In genomic region chr16:11104905-11105304, GRCm38 (mm10) we compare ENCODE assay signal across 21 mouse cellular contexts. TPM values are rescaled to one million over a fixed set of nuclear protein-coding genes. Genes with fewer than 3 reads are reported as not detected.
DNase-seq lines count a peak whose midpoint lies in the region; TF ChIP-seq lines count a peak whose summit lies in the region.
"Had no signal": no experiment of that assay in that cellular context is flagged by ENCODE, and none has a peak within 500 bp of the region (broad histone marks: within the 10 kb centered on the region; RNA-seq: fewer than 3 reads in every experiment).

No protein-coding gene starts in this region.

- WGBS in spleen, adult 2 months = 81% methylated on average over 1 of the region's 1 CpGs

- peaks cover 3% of the 10 kb centered on the region; the same call in 1 of the 2 replicates for H3K36me3 ChIP-seq in spleen, adult 2 months (ENCODE audit: control insufficient read depth, insufficient read depth, low read length)
- H3K36me3 ChIP-seq in CH12.LX (replicated peaks in 1 of 2; ENCODE audit: control insufficient read depth in 1 of 2, insufficient read depth in 1 of 2, low read length in 1 of 2) = peaks cover 35 to 69% of the 10 kb centered on the region in 2 experiments
- H3K36me3 ChIP-seq in splenic B cell, adult 2 months (ENCODE audit: control insufficient read depth, insufficient read depth, low read length, poor library complexity, severe bottlenecking) = peaks cover 4% of the 10 kb centered on the region

- no peak overlapping the region for H3K9ac ChIP-seq in CH12.LX (ENCODE audit: insufficient read depth, low read depth)
- H3K9ac ChIP-seq: embryonic facial prominence, embryonic 13.5 days; embryonic facial prominence, embryonic 15.5 days; forebrain, embryonic 12.5 days had no signal

- in situ Hi-C loops in CH12.LX (cut with MboI; ENCODE audit: low pct_ligation_motif_present, low pct_unique_long_range_greater_than_20kb, low sequenced_read_pairs) = loop anchor here (5.0 to 10.0 kb wide), 2 partner anchors 38 to 230 kb away; partner anchors contain the start of gene Litaf

- peak overlapping the region; percentile 63 for H3K27ac ChIP-seq in spleen, adult 2 months (ENCODE audit: insufficient read depth, low read length)
- H3K27ac ChIP-seq in CH12.LX (ENCODE audit: insufficient read depth, low read depth) = no peak overlapping the region
- H3K27ac ChIP-seq: embryonic facial prominence, embryonic 13.5 days; embryonic facial prominence, embryonic 15.5 days; forebrain, embryonic 10.5 days; forebrain, embryonic 12.5 days had no signal

- peak; percentile 74 for TF ChIP-seq EP300 in CH12.LX (IDR thresholded peaks at IDR 0.05; ENCODE audit: low read length)

- no peak overlapping the region for H3K4me3 ChIP-seq in spleen, adult 2 months (ENCODE audit: extremely low read depth, insufficient read depth, insufficient read length)
- H3K4me3 ChIP-seq in CH12.LX (replicated peaks in 1 of 3; ENCODE audit: low read depth in 2 of 3, low read length in 2 of 3, poor library complexity in 1 of 3) = no peak overlapping the region
- H3K4me3 ChIP-seq: embryonic facial prominence, embryonic 13.5 days; embryonic facial prominence, embryonic 15.5 days; erythroblast, embryonic 14.5 days; forebrain, embryonic 10.5 days; forebrain, embryonic 12.5 days had no signal

- DNase-seq in spleen, adult 2 months (ENCODE audit: low read depth in 1 of 2, low spot score in 2 of 2) = no peak
- DNase-seq in spleen, postnatal 14 days (ENCODE audit: low spot score in 2 of 2) = no peak
- DNase-seq in A20 (ENCODE audit: low read depth, low spot score) = peak; percentile 55
- DNase-seq in CH12.LX (ENCODE audit: extremely low read depth) = no peak
- DNase-seq in splenic B cell, adult 2 months (ENCODE audit: low read depth, low spot score) = peak; percentile 22
- no peak for DNase-seq in embryo, embryonic 10 days (ENCODE audit: low spot score)
- no peak for DNase-seq in cerebellum, adult 8-10 months
- DNase-seq: adrenal gland, adult 2 months; adrenal gland, postnatal 10 days; adrenal gland, postnatal 25 days; cerebellum, adult 11 months; cerebellum, adult 18-20 months; cerebellum, adult 9-10 months; cerebellum, postnatal 10 days; cerebellum, postnatal 25 days; embryo, embryonic 11 days had no signal

- peaks cover 6% of the 10 kb centered on the region; the same call in 1 of the 2 replicates for H3K4me1 ChIP-seq in spleen, adult 2 months (ENCODE audit: control insufficient read depth, insufficient read depth, insufficient read length)
- peaks cover 13 to 51% of the 10 kb centered on the region in 2 experiments for H3K4me1 ChIP-seq in CH12.LX (ENCODE audit: control insufficient read depth in 1 of 2, insufficient read depth in 2 of 2)
- H3K4me1 ChIP-seq: embryonic facial prominence, embryonic 13.5 days; embryonic facial prominence, embryonic 15.5 days; forebrain, embryonic 10.5 days; forebrain, embryonic 12.5 days had no signal

- no peak for TF ChIP-seq RAD21 in CH12.LX (IDR thresholded peaks at IDR 0.05; ENCODE audit: low read depth, low read length)

- dilution Hi-C loops in CH12.LX (cut with MboI; ENCODE audit: extremely low pct_ligation_motif_present, extremely low pct_unique_long_range_greater_than_20kb, low sequenced_read_pairs) = no loop called here

- no peak for TF ChIP-seq POLR2A in spleen, adult 2 months (IDR thresholded peaks at IDR 0.05; ENCODE audit: low read depth, low read length)
- no peak for TF ChIP-seq POLR2A in CH12.LX (IDR thresholded peaks at IDR 0.05; ENCODE audit: low read depth, low read length)

- H3K9me3 ChIP-seq in CH12.LX (replicated peaks; ENCODE audit: low read length) = peaks cover 2% of the 10 kb centered on the region
- H3K9me3 ChIP-seq: embryonic facial prominence, embryonic 13.5 days; embryonic facial prominence, embryonic 15.5 days; forebrain, embryonic 10.5 days; forebrain, embryonic 12.5 days had no signal

- TF ChIP-seq CTCF in spleen, adult 2 months (IDR thresholded peaks at IDR 0.05; ENCODE audit: extremely low read depth, insufficient read depth, insufficient read length, insufficient replicate concordance) = no peak
- TF ChIP-seq CTCF in CH12.LX (conservative IDR thresholded peaks at IDR 0.05 in 1 of 2, IDR thresholded peaks at IDR 0.05 in 1 of 2; ENCODE audit: low read depth in 2 of 2, low read length in 2 of 2) = no peak

- H3K79me2 ChIP-seq in CH12.LX (replicated peaks; ENCODE audit: control insufficient read depth, extremely low read depth, insufficient read depth, poor library complexity, severe bottlenecking) = peaks cover 6% of the 10 kb centered on the region; the same call in 1 of the 2 replicates

- H3K4me2 ChIP-seq in CH12.LX (ENCODE audit: insufficient read depth, low read depth, poor library complexity, severe bottlenecking) = no peak overlapping the region
- H3K4me2 ChIP-seq: embryonic facial prominence, embryonic 13.5 days; embryonic facial prominence, embryonic 15.5 days; forebrain, embryonic 12.5 days had no signal

- H3K27me3 ChIP-seq in spleen, adult 2 months (ENCODE audit: control insufficient read depth, insufficient read depth, low read length) = no peaks in the 10 kb centered on the region
- H3K27me3 ChIP-seq in CH12.LX (replicated peaks) = no peaks in the 10 kb centered on the region
- no peaks in the 10 kb centered on the region for H3K27me3 ChIP-seq in splenic B cell, adult 2 months (ENCODE audit: control insufficient read depth, insufficient read depth, low read length, poor library complexity, severe bottlenecking)
- H3K27me3 ChIP-seq: embryonic facial prominence, embryonic 13.5 days; embryonic facial prominence, embryonic 15.5 days; forebrain, embryonic 12.5 days had no signal

TF ChIP-seq in CH12.LX, 34 proteins besides CTCF, POLR2A, EP300 and RAD21:
- no peak for TF ChIP-seq CHD2 (IDR thresholded peaks at IDR 0.05; ENCODE audit: low read length)
- TF ChIP-seq JUND (conservative IDR thresholded peaks at IDR 0.05; ENCODE audit: low read depth, low read length) = peak; percentile 79
- 0 out of 2 replicates have a peak, but pooled peaks have one; percentile 21 for TF ChIP-seq JUN (IDR thresholded peaks at IDR 0.05; ENCODE audit: insufficient read depth, low read depth, low read length)
- no peak for TF ChIP-seq MAZ (IDR thresholded peaks at IDR 0.05; ENCODE audit: low read depth, low read length)
- peak; percentile 73 for TF ChIP-seq IRF4 (IDR thresholded peaks at IDR 0.05; ENCODE audit: low read depth, low read length)
- TF ChIP-seq MEF2A (IDR thresholded peaks at IDR 0.05; ENCODE audit: borderline replicate concordance, low read depth, low read length) = peak; percentile 63; the same call in 1 of the 2 replicates
TF ChIP-seq in CH12.LX: peak in this region for 4.

RNA-seq across cellular contexts. Expression of gene Txndc11, which starts 29.5 kb away (rescaled TPM):
- 28.6 and 42.5 TPM in 2 replicates for polyA plus RNA-seq in spleen, adult 2 months (2012; rRNA removed)
- total RNA-seq in CH12.LX (2012; rRNA removed) (51.3 and 63.0 TPM in 2 replicates), CH12.LX (2014; rRNA removed) (40.6 and 40.8 TPM in 2 replicates)
- polyA plus RNA-seq in CH12.LX (2012; ENCODE audit: insufficient read length, low read depth) = 60.3 and 63.2 TPM in 2 replicates

RNA-seq across cellular contexts. Expression of gene Litaf, which starts 38.9 kb away (rescaled TPM):
- polyA plus RNA-seq in spleen, adult 2 months (2012; rRNA removed) = 115 and 171 TPM in 2 replicates
- total RNA-seq in CH12.LX (2012; rRNA removed) = 91.2 and 97.5 TPM in 2 replicates
- total RNA-seq in CH12.LX (2014; rRNA removed) = 151 and 154 TPM in 2 replicates
- 161 and 178 TPM in 2 replicates for polyA plus RNA-seq in CH12.LX (2012; ENCODE audit: insufficient read length, low read depth)

RNA-seq across cellular contexts. Expression of gene Snn, which starts 44.2 kb away (rescaled TPM):
- polyA plus RNA-seq in spleen, adult 2 months (2012; rRNA removed) = 129 and 155 TPM in 2 replicates
- 34.0 and 38.8 TPM in 2 replicates for total RNA-seq in CH12.LX (2012; rRNA removed)
- 53.1 and 54.7 TPM in 2 replicates for total RNA-seq in CH12.LX (2014; rRNA removed)
- polyA plus RNA-seq in CH12.LX (2012; ENCODE audit: insufficient read length, low read depth) = 93.8 and 104 TPM in 2 replicates

Comparison
In these comparisons a context has a peak if more than half of its experiments do, and no peak if none do; other contexts are left out.
1. DNase-seq: peak in A20 (single experiment) and splenic B cell, adult 2 months (single experiment); none in spleen, adult 2 months (0 of 2), spleen, postnatal 14 days (0 of 2), CH12.LX (single experiment), embryo, embryonic 10 days (single experiment) and cerebellum, adult 8-10 months (single experiment).